ENCODE assay signal across 24 mouse cellular contexts in the genomic region with DNA sequence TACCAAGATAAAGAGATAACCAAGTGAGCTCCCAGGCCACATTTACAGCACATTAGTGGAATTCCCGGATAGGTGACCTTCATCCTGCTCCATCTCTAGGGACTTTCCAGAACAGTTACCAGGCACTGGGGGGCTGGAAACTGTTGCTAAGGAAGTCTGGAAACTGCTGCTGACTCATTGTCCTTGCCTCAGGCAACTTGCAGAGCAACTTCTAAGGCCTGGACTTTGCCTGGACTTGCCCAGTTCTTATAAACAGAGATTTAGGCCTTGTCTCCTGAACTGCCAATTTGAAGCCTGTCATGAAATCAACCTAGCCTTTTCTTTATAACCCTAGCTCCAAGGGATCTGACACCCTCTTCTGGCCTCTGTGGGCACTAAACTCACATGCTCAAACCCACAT.
DNase-seq lines count a peak whose midpoint lies in the region; TF ChIP-seq lines count a peak whose summit lies in the region.
"Had no signal": no experiment of that assay in that cellular context is flagged by ENCODE, and none has a peak within 500 bp of the region (broad histone marks: within the 10 kb centered on the region; RNA-seq: fewer than 3 reads in every experiment).

No protein-coding gene starts in this region.

- H3K4me1 ChIP-seq in ES-E14 (ENCODE audit: control insufficient read depth in 2 of 2, insufficient read depth in 2 of 2, low read length in 2 of 2, poor library complexity in 1 of 2), result peaks cover 0 to 2% of the 10 kb centered on the region in 2 experiments; a peak in 1 of 4 replicates
- H3K4me1 ChIP-seq: midbrain, embryonic 12.5 days; stomach, embryonic 15.5 days had no signal

- peak overlapping the region; percentile 95 for H3K27ac ChIP-seq in ES-E14 (ENCODE audit: insufficient read depth, low read depth, low read length, poor library complexity, severe bottlenecking)
- H3K27ac ChIP-seq: hindbrain, embryonic 10.5 days; hindbrain, postnatal 0 days; layer of hippocampus, adult 2 months; midbrain, embryonic 12.5 days; neural tube, embryonic 13.5 days; stomach, embryonic 15.5 days had no signal

- peak; percentile 27 for DNase-seq in urinary bladder, postnatal 14 days (ENCODE audit: low spot score)
- no peak for DNase-seq in urinary bladder, postnatal 4 days (ENCODE audit: low spot score in 2 of 2)
- DNase-seq in ES-E14 (ENCODE audit: low read depth, low spot score) (peak; percentile 34), adipocyte (ENCODE audit: low spot score) (peak; percentile 52)
- no peak for DNase-seq in left cerebral cortex, postnatal 10 days (ENCODE audit: extremely low spot score in 1 of 2, low spot score in 2 of 2)
- DNase-seq in adrenal gland, adult 8-10 months, result no peak
- no peak for DNase-seq in heart, postnatal 10 days
- DNase-seq: adrenal gland, postnatal 10 days; cerebellum, adult 11 months; cerebellum, postnatal 10 days; kidney, adult 2 months; kidney, postnatal 14 days; layer of hippocampus, postnatal 36 days; liver; lung, postnatal 10 days; right cerebral cortex, postnatal 25 days; thymus, adult 2 months had no signal

- no peak overlapping the region for H3K9ac ChIP-seq in ES-E14 (ENCODE audit: insufficient read depth, low read depth, low read length, poor library complexity, severe bottlenecking)
- H3K9ac ChIP-seq: midbrain, embryonic 12.5 days; neural tube, embryonic 13.5 days; stomach, embryonic 15.5 days had no signal

- in situ Hi-C loops in ES-E14 (cut with MboI; ENCODE audit: low sequenced_read_pairs in 2 of 2, unreplicated experiment in 2 of 2), result no loop called here

- no peak overlapping the region for H3K4me3 ChIP-seq in ES-E14 (ENCODE audit: insufficient read depth in 1 of 2, low read depth in 1 of 2, low read length in 2 of 2, poor library complexity in 1 of 2, severe bottlenecking in 1 of 2)
- H3K4me3 ChIP-seq: erythroblast, embryonic 14.5 days; hindbrain, embryonic 10.5 days; layer of hippocampus, adult 2 months; midbrain, embryonic 12.5 days; neural tube, embryonic 13.5 days; stomach, embryonic 15.5 days had no signal

- no peaks in the 10 kb centered on the region for H3K36me3 ChIP-seq in ES-E14 (ENCODE audit: control insufficient read depth, insufficient read depth, low read length, poor library complexity, severe bottlenecking)
- H3K36me3 ChIP-seq: hindbrain, embryonic 10.5 days; midbrain, embryonic 12.5 days; neural tube, embryonic 13.5 days; stomach, embryonic 15.5 days had no signal

- intact Hi-C loops in left cerebral cortex, postnatal 10 days (cut with DNase I), result no loop called here
- intact Hi-C loops in heart, postnatal 10 days (cut with DNase I), result no loop called here

- H3K9me3 ChIP-seq in ES-E14 (ENCODE audit: control insufficient read depth, insufficient read depth, low read depth, low read length), result no peaks in the 10 kb centered on the region
- H3K9me3 ChIP-seq: neural tube, embryonic 13.5 days; stomach, embryonic 15.5 days had no signal

TF ChIP-seq in ES-E14, 5 proteins besides CTCF, POLR2A, EP300 and RAD21:
- TF ChIP-seq HCFC1 (IDR thresholded peaks at IDR 0.05; ENCODE audit: borderline replicate concordance, insufficient read depth, low read length), result no peak
- TF ChIP-seq MAFK (IDR thresholded peaks at IDR 0.05; ENCODE audit: insufficient read depth, low read depth, low read length), result peak; percentile 90

Comparison
In these comparisons a context has a peak if more than half of its experiments do, and no peak if none do; other contexts are left out.
1. DNase-seq: peak in urinary bladder, postnatal 14 days (single experiment), ES-E14 (single experiment) and adipocyte (single experiment); none in urinary bladder, postnatal 4 days (0 of 2), left cerebral cortex, postnatal 10 days (0 of 2), adrenal gland, adult 8-10 months (single experiment) and heart, postnatal 10 days (0 of 2).